Mouse (Mus musculus) retina, postnatal 7 days (tissue): ENCODE data around the gene Hbb-bs.
"Not testable (repeated sequence)": the region's sequence is repeated elsewhere in the genome, so short reads cannot be mapped to it uniquely, and the experiment has no call there.

ENCODE experiments used
- DNase-seq: peaks from one replicate; pipeline ENCODE4 v3.0.0-alpha.2; 2012; ENCODE audit warnings: low read depth, low spot score

Gene Hbb-bs

GRCm38 (mm10) chr7:103811223-103811845 lies 16.6 kb downstream of the Hbb-bs start:
- no peak for DNase-seq

GRCm38 (mm10) chr7:103810746-103811145 lies 17.1 kb downstream of the Hbb-bs start:
- DNase-seq: no peak

GRCm38 (mm10) chr7:103810296-103810695 lies 17.6 kb downstream of the Hbb-bs start:
- DNase-seq: no peak

GRCm38 (mm10) chr7:103809801-103810155 lies 18.1 kb downstream of the Hbb-bs start:
- no peak for DNase-seq

GRCm38 (mm10) chr7:103808971-103809800 lies 18.7 kb downstream of the Hbb-bs start:
- DNase-seq: no peak

GRCm38 (mm10) chr7:103808120-103808519 lies 19.8 kb downstream of the Hbb-bs start:
- DNase-seq: not testable (repeated sequence)

- DNase-seq: peak; percentile 9
Observed at GRCm38 (mm10) chr7:103806856-103807255, 21.0 kb downstream of the Hbb-bs start.

GRCm38 (mm10) chr7:103792669-103793388 lies 35.1 kb downstream of the Hbb-bs start:
- DNase-seq: no peak

GRCm38 (mm10) chr7:103791721-103792120 lies 36.2 kb downstream of the Hbb-bs start, which contains the start of gene Olfr67:
Olfr67 (minus strand) TSS chr7:103791821.
- DNase-seq: no peak

GRCm38 (mm10) chr7:103779598-103779997 lies 48.3 kb downstream of the Hbb-bs start, which contains the start of gene Olfr68:
Olfr68 (minus strand) TSS chr7:103779698.
- DNase-seq: no peak

- DNase-seq: not testable (repeated sequence)
Observed at GRCm38 (mm10) chr7:103777652-103778051, 50.2 kb downstream of the Hbb-bs start.
